Mouse (Mus musculus) kidney, embryonic 14.5 days (tissue): Measurements from ENCODE around the gene Maml3. TPM values are rescaled to one million over a fixed set of nuclear protein-coding genes. Genes with fewer than 3 reads are reported as not detected.

Source experiments
- ATAC-seq: fragments of 200-750 bp; cut with Nextera tagmentation; 2 replicates; pipeline ENCODE4 v1.8.0; 2017; ENCODE audit warnings: moderate number of reproducible peaks, mild to moderate bottlenecking, moderate TSS enrichment, moderate library complexity; ENCODE audit not compliant: low FRiP score, low TSS enrichment
- H3K27ac ChIP-seq: fragments of 300-500 bp; sonication (generic); 2 replicates; pipeline ENCODE4 v1.5.1; 2014; ENCODE audit warnings: low read depth, mild to moderate bottlenecking, low read length, moderate library complexity, mixed read lengths
- H3K27me3 ChIP-seq: fragments of 300-500 bp; sonication (generic); 2 replicates; pipeline ENCODE4 v1.6.1; 2014; ENCODE audit warnings: mild to moderate bottlenecking, low read length; ENCODE audit not compliant: control insufficient read depth, insufficient read depth
- H3K36me3 ChIP-seq: fragments of 300-500 bp; sonication (generic); 2 replicates; pipeline ENCODE4 v1.6.1; 2014; ENCODE audit warnings: low read length, mixed read lengths; ENCODE audit not compliant: control insufficient read depth, insufficient read depth
- H3K4me1 ChIP-seq: fragments of 300-500 bp; sonication (generic); 2 replicates; pipeline ENCODE4 v1.6.1; 2014; ENCODE audit warnings: low read length, mixed read lengths; ENCODE audit not compliant: control insufficient read depth, insufficient read depth
- H3K4me2 ChIP-seq: fragments of 300-500 bp; sonication (generic); replicated peaks from 2 replicates; pipeline ENCODE4 v1.6.1; 2014; ENCODE audit warnings: low read depth, mild to moderate bottlenecking, low read length
- H3K4me3 ChIP-seq: fragments of 300-500 bp; sonication (generic); 2 replicates; pipeline ENCODE4 v1.5.1; 2014; ENCODE audit warnings: mild to moderate bottlenecking, low read length
- H3K9ac ChIP-seq: fragments of 300-500 bp; sonication (generic); 2 replicates; pipeline ENCODE4 v1.6.1; 2014; ENCODE audit warnings: low read depth, mild to moderate bottlenecking, low read length, moderate library complexity
- H3K9me3 ChIP-seq: fragments of 300-500 bp; sonication (generic); 2 replicates; pipeline ENCODE4 v1.6.1; 2016; ENCODE audit warnings: low read length; ENCODE audit not compliant: control insufficient read depth
- whole genome bisulfite sequencing: fragments of 180-500 bp; shearing (Covaris S2); extraction: QIAGEN DNeasy Blood & Tissue Kit; methylation state at CpG from one replicate; pipeline ENCODE4 v1.1.7; 2014; 5-methylcytosine and 5-hydroxymethylcytosine counted together
- polyA plus RNA-seq: library from polyadenylated mRNA; unstranded; fragments of >200 nt; fragmentation: Nextera tagmentation; extraction: Ambion mirVana; gene quantifications from 2 replicates; pipeline ENCODE4 v1.2.1, GENCODE M21; 2014

The Maml3 gene
- polyA plus RNA-seq, 1 experiment from 2014 or later, result 9.4 TPM

GRCm38 (mm10) chr3:52073959-52074358, 30.9 kb downstream of the Maml3 start:
- Histone ChIP-seq H3K4me2 (no peak overlapping the region), H3K4me3 (no peak overlapping the region), H3K9ac (no peak overlapping the region), H3K27ac (no peak overlapping the region), H3K4me1 (peaks cover 14% of the 10 kb centered on the region), H3K36me3 (no peaks in the 10 kb centered on the region), H3K9me3 (no peaks in the 10 kb centered on the region), H3K27me3 (no peaks in the 10 kb centered on the region)
- WGBS, result 89% methylated on average over 6 of the region's 6 CpGs
- no peak for ATAC-seq

GRCm38 (mm10) chr3:52071996-52072395, 32.9 kb downstream of the Maml3 start:
- Histone ChIP-seq H3K27me3 (no peaks in the 10 kb centered on the region), H3K27ac (no peak overlapping the region), H3K9ac (no peak overlapping the region), H3K9me3 (no peaks in the 10 kb centered on the region), H3K4me2 (no peak overlapping the region), H3K36me3 (no peaks in the 10 kb centered on the region), H3K4me3 (no peak overlapping the region), H3K4me1 (peaks cover 15% of the 10 kb centered on the region)
- ATAC-seq, result no peak
- WGBS, result 48% methylated on average over 5 of the region's 5 CpGs

- Histone ChIP-seq H3K36me3 (no peaks in the 10 kb centered on the region), H3K27ac (no peak overlapping the region; the same call in 1 of the 2 replicates), H3K9me3 (no peaks in the 10 kb centered on the region), H3K4me3 (peak overlapping the region; percentile 40), H3K4me1 (peaks cover 19% of the 10 kb centered on the region), H3K4me2 (peak overlapping the region; percentile 69), H3K9ac (peak overlapping the region; percentile 52; the same call in 1 of the 2 replicates), H3K27me3 (no peaks in the 10 kb centered on the region)
- WGBS, result 3% methylated on average over 4 of the region's 4 CpGs
- peak; percentile 24; the same call in 1 of the 2 replicates for ATAC-seq
These were observed 34.8 kb downstream of the Maml3 start for GRCm38 (mm10) chr3:52070163-52070478.

GRCm38 (mm10) chr3:52069304-52070162, 35.3 kb downstream of the Maml3 start:
- Histone ChIP-seq H3K9me3 (no peaks in the 10 kb centered on the region), H3K27me3 (no peaks in the 10 kb centered on the region), H3K4me1 (peaks cover 19% of the 10 kb centered on the region), H3K9ac (peak overlapping the region; percentile 52; the same call in 1 of the 2 replicates), H3K4me2 (peak overlapping the region; percentile 69), H3K36me3 (no peaks in the 10 kb centered on the region), H3K4me3 (peak overlapping the region; percentile 40), H3K27ac (peak overlapping the region; percentile 32; the same call in 1 of the 2 replicates)
- 9% methylated on average over 25 of the region's 25 CpGs for WGBS
- peak; percentile 78 for ATAC-seq

GRCm38 (mm10) chr3:52068885-52069284, 36.0 kb downstream of the Maml3 start:
- WGBS, result 77% methylated on average over 3 of the region's 3 CpGs
- H3K9me3 ChIP-seq, result no peaks in the 10 kb centered on the region
- no peaks in the 10 kb centered on the region for H3K36me3 ChIP-seq
- peak overlapping the region; percentile 69; the same call in 1 of the 2 replicates for H3K4me2 ChIP-seq
- no peak overlapping the region for H3K27ac ChIP-seq
- no peaks in the 10 kb centered on the region for H3K27me3 ChIP-seq
- no peak overlapping the region for H3K4me3 ChIP-seq
- peaks cover 16% of the 10 kb centered on the region for H3K4me1 ChIP-seq
- ATAC-seq, result no peak
- no peak overlapping the region; the same call in 1 of the 2 replicates for H3K9ac ChIP-seq

GRCm38 (mm10) chr3:52067181-52067580, 37.7 kb downstream of the Maml3 start:
- Histone ChIP-seq H3K9me3 (no peaks in the 10 kb centered on the region), H3K27ac (no peak overlapping the region), H3K4me3 (no peak overlapping the region), H3K4me2 (no peak overlapping the region), H3K36me3 (no peaks in the 10 kb centered on the region), H3K9ac (no peak overlapping the region), H3K4me1 (peaks cover 22% of the 10 kb centered on the region), H3K27me3 (no peaks in the 10 kb centered on the region)
- no peak for ATAC-seq
- WGBS, result 91% methylated on average over 6 of the region's 6 CpGs

GRCm38 (mm10) chr3:52066142-52066541, 38.7 kb downstream of the Maml3 start:
- H3K36me3 ChIP-seq, result no peaks in the 10 kb centered on the region
- WGBS, result 51% methylated on average over 3 of the region's 3 CpGs

GRCm38 (mm10) chr3:52063261-52063655, 41.6 kb downstream of the Maml3 start:
- Histone ChIP-seq H3K4me3 (no peak overlapping the region), H3K4me1 (peaks cover 20% of the 10 kb centered on the region; the same call in 1 of the 2 replicates), H3K27ac (no peak overlapping the region), H3K36me3 (no peaks in the 10 kb centered on the region), H3K4me2 (no peak overlapping the region), H3K9ac (no peak overlapping the region), H3K9me3 (no peaks in the 10 kb centered on the region), H3K27me3 (no peaks in the 10 kb centered on the region)
- ATAC-seq, result no peak
- WGBS, result 67% methylated on average over 3 of the region's 3 CpGs

More at GRCm38 (mm10) chr3:52066142-52066541, 38.7 kb downstream of the Maml3 start:
- Histone ChIP-seq H3K27me3 (no peaks in the 10 kb centered on the region), H3K27ac (no peak overlapping the region), H3K4me3 (no peak overlapping the region), H3K4me1 (peaks cover 24% of the 10 kb centered on the region), H3K9ac (no peak overlapping the region), H3K9me3 (no peaks in the 10 kb centered on the region), H3K4me2 (no peak overlapping the region)
- no peak for ATAC-seq
